20 mouse cellular contexts compared by ENCODE assay signal in the genomic region with DNA sequence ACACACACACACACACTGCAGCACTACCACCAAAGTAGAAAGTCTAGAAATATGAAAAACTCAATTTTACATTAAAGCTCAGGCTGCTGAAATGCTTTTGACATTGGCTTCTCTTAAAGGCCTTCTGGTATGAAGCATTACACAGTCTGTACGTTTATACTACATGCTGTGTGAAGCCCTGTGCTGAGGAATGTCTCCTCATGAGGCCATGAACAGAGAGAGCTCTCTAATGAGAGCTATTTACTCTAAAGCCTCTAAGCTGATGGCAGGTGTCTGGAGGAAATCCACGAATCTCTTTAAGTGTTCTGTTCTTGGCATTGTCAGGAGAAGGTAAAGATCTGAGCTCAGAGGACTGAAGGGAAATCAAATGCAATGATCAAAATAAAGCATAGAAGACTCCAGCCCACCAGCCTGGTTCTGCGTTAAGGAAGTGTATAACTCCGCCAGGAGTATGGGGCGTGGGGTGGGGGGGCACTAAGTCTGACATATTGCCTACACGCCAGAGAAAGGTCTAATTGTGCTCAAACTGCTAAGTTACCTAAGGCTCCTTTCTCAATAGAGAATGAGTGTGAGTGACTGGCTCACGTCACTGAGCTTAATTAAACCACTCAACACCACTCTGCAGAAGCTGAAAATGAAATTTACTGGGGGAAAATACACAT.
DNase-seq lines count a peak whose midpoint lies in the region; ATAC-seq and TF ChIP-seq lines count a peak whose summit lies in the region.
"Had no signal": no experiment of that assay in that cellular context is flagged by ENCODE, and none has a peak within 500 bp of the region (broad histone marks: within the 10 kb centered on the region; RNA-seq: fewer than 3 reads in every experiment).

No protein-coding gene starts in this region.

- no peaks in the 10 kb centered on the region for H3K4me1 ChIP-seq in forebrain, embryonic 13.5 days
- no peaks in the 10 kb centered on the region for H3K4me1 ChIP-seq in forebrain, embryonic 11.5 days (replicated peaks; ENCODE audit: control insufficient read depth, insufficient read depth, low read length)
- no peaks in the 10 kb centered on the region for H3K4me1 ChIP-seq in midbrain, postnatal 0 days (ENCODE audit: insufficient read depth, low read length)
- H3K4me1 ChIP-seq in midbrain, embryonic 13.5 days (replicated peaks), result no peaks in the 10 kb centered on the region
- H3K4me1 ChIP-seq in forebrain, embryonic 15.5 days, result peaks cover 10% of the 10 kb centered on the region
- peaks cover 9% of the 10 kb centered on the region for H3K4me1 ChIP-seq in limb, embryonic 13.5 days
- H3K4me1 ChIP-seq: embryonic facial prominence, embryonic 13.5 days; heart, embryonic 12.5 days; hindbrain, embryonic 10.5 days; intestine, embryonic 15.5 days had no signal

- no peak overlapping the region for H3K4me3 ChIP-seq in forebrain, embryonic 13.5 days
- H3K4me3 ChIP-seq in forebrain, embryonic 11.5 days (ENCODE audit: low read depth, low read length), result no peak overlapping the region
- no peak overlapping the region for H3K4me3 ChIP-seq in midbrain, postnatal 0 days (ENCODE audit: low read depth, low read length)
- H3K4me3 ChIP-seq in midbrain, embryonic 13.5 days (replicated peaks), result no peak overlapping the region
- H3K4me3 ChIP-seq in forebrain, embryonic 15.5 days, result no peak overlapping the region
- H3K4me3 ChIP-seq in limb, embryonic 13.5 days, result no peak overlapping the region
- H3K4me3 ChIP-seq: embryonic facial prominence, embryonic 13.5 days; gastrocnemius, adult 2 months; heart, embryonic 12.5 days; hindbrain, embryonic 10.5 days; intestine, embryonic 15.5 days had no signal

- ATAC-seq in forebrain, embryonic 13.5 days, result peak; percentile 78
- no peak for ATAC-seq in forebrain, embryonic 11.5 days (replicated peaks; ENCODE audit: low FRiP score)
- ATAC-seq in midbrain, postnatal 0 days (ENCODE audit: low FRiP score), result 0 out of 2 replicates have a peak, but pooled peaks have one; percentile 54
- no peak for ATAC-seq in midbrain, embryonic 13.5 days
- peak; percentile 85 for ATAC-seq in forebrain, embryonic 15.5 days (replicated peaks)
- peak; percentile 66; the same call in 1 of the 2 replicates for ATAC-seq in limb, embryonic 13.5 days (ENCODE audit: low FRiP score, low read depth)
- ATAC-seq: activated CD4-positive, CD25-positive, alpha-beta regulatory T cell, adult 4 months; intestine, embryonic 15.5 days; Patski had no signal

- H3K27ac ChIP-seq in forebrain, embryonic 13.5 days, result no peak overlapping the region
- H3K27ac ChIP-seq in forebrain, embryonic 11.5 days (ENCODE audit: low read depth, low read length), result no peak overlapping the region
- H3K27ac ChIP-seq in midbrain, postnatal 0 days (ENCODE audit: low read depth, low read length), result no peak overlapping the region
- no peak overlapping the region for H3K27ac ChIP-seq in midbrain, embryonic 13.5 days
- no peak overlapping the region for H3K27ac ChIP-seq in forebrain, embryonic 15.5 days (replicated peaks)
- peak overlapping the region; percentile 23; the same call in 1 of the 2 replicates for H3K27ac ChIP-seq in limb, embryonic 13.5 days
- H3K27ac ChIP-seq: embryonic facial prominence, embryonic 13.5 days; gastrocnemius, adult 2 months; hindbrain, embryonic 10.5 days; hindbrain, embryonic 14.5 days; intestine, embryonic 15.5 days had no signal

- no peak overlapping the region for H3K4me2 ChIP-seq in forebrain, embryonic 13.5 days
- H3K4me2 ChIP-seq in forebrain, embryonic 11.5 days (ENCODE audit: low read depth, low read length, severe bottlenecking), result no peak overlapping the region
- H3K4me2 ChIP-seq in midbrain, postnatal 0 days (ENCODE audit: low read depth, low read length, poor library complexity, severe bottlenecking), result no peak overlapping the region
- H3K4me2 ChIP-seq in midbrain, embryonic 13.5 days (replicated peaks), result no peak overlapping the region
- no peak overlapping the region for H3K4me2 ChIP-seq in forebrain, embryonic 15.5 days (replicated peaks)
- no peak overlapping the region for H3K4me2 ChIP-seq in limb, embryonic 13.5 days (replicated peaks)
- H3K4me2 ChIP-seq: embryonic facial prominence, embryonic 13.5 days; heart, embryonic 12.5 days; hindbrain, embryonic 14.5 days; intestine, embryonic 15.5 days had no signal

- H3K36me3 ChIP-seq in forebrain, embryonic 13.5 days (ENCODE audit: poor library complexity, severe bottlenecking), result no peaks in the 10 kb centered on the region
- no peaks in the 10 kb centered on the region for H3K36me3 ChIP-seq in forebrain, embryonic 11.5 days (ENCODE audit: control insufficient read depth, insufficient read depth, low read length)
- no peaks in the 10 kb centered on the region for H3K36me3 ChIP-seq in midbrain, postnatal 0 days (ENCODE audit: insufficient read depth, low read length)
- no peaks in the 10 kb centered on the region for H3K36me3 ChIP-seq in midbrain, embryonic 13.5 days
- H3K36me3 ChIP-seq in forebrain, embryonic 15.5 days, result no peaks in the 10 kb centered on the region
- H3K36me3 ChIP-seq in limb, embryonic 13.5 days, result no peaks in the 10 kb centered on the region
- H3K36me3 ChIP-seq: embryonic facial prominence, embryonic 13.5 days; heart, embryonic 12.5 days; hindbrain, embryonic 10.5 days; intestine, embryonic 15.5 days had no signal

- H3K27me3 ChIP-seq in forebrain, embryonic 13.5 days, result no peaks in the 10 kb centered on the region
- no peaks in the 10 kb centered on the region for H3K27me3 ChIP-seq in forebrain, embryonic 11.5 days (ENCODE audit: control insufficient read depth, insufficient read depth, low read length)
- H3K27me3 ChIP-seq in midbrain, postnatal 0 days (ENCODE audit: insufficient read depth, low read length), result no peaks in the 10 kb centered on the region
- H3K27me3 ChIP-seq in midbrain, embryonic 13.5 days, result no peaks in the 10 kb centered on the region
- H3K27me3 ChIP-seq in forebrain, embryonic 15.5 days, result no peaks in the 10 kb centered on the region
- no peaks in the 10 kb centered on the region for H3K27me3 ChIP-seq in limb, embryonic 13.5 days
- H3K27me3 ChIP-seq: CH12.LX; embryonic facial prominence, embryonic 13.5 days; heart, embryonic 12.5 days; intestine, embryonic 15.5 days had no signal

- TF ChIP-seq CTCF in midbrain, postnatal 0 days (IDR thresholded peaks at IDR 0.05), result no peak

- WGBS in forebrain, embryonic 13.5 days, result 34% methylated on average over 7 of the region's 7 CpGs
- 59% methylated on average over 7 of the region's 7 CpGs for WGBS in forebrain, embryonic 11.5 days
- 64% methylated on average over 7 of the region's 7 CpGs for WGBS in midbrain, postnatal 0 days
- WGBS in midbrain, embryonic 13.5 days, result 69% methylated on average over 7 of the region's 7 CpGs
- WGBS in forebrain, embryonic 15.5 days, result 23% methylated on average over 7 of the region's 7 CpGs
- 46% methylated on average over 7 of the region's 7 CpGs for WGBS in limb, embryonic 13.5 days

- H3K9me3 ChIP-seq in forebrain, embryonic 13.5 days (replicated peaks), result no peaks in the 10 kb centered on the region
- no peaks in the 10 kb centered on the region for H3K9me3 ChIP-seq in forebrain, embryonic 11.5 days (ENCODE audit: control insufficient read depth, low read length)
- H3K9me3 ChIP-seq in midbrain, postnatal 0 days (ENCODE audit: low read length), result no peaks in the 10 kb centered on the region
- H3K9me3 ChIP-seq in midbrain, embryonic 13.5 days, result no peaks in the 10 kb centered on the region
- no peaks in the 10 kb centered on the region for H3K9me3 ChIP-seq in forebrain, embryonic 15.5 days
- H3K9me3 ChIP-seq in limb, embryonic 13.5 days, result no peaks in the 10 kb centered on the region
- H3K9me3 ChIP-seq: embryonic facial prominence, embryonic 13.5 days; heart, embryonic 12.5 days; hindbrain, embryonic 10.5 days; intestine, embryonic 15.5 days had no signal

- DNase-seq in forebrain, embryonic 11.5 days (ENCODE audit: low spot score), result no peak
- DNase-seq in midbrain, postnatal 0 days (ENCODE audit: low spot score), result peak; percentile 12
- no peak for DNase-seq in left cerebral cortex, adult 11 months (ENCODE audit: low spot score)
- DNase-seq: adrenal gland, postnatal 14 days; cerebellum, adult 2 months; cerebellum, postnatal 14 days; gastrocnemius, adult 2 months; gastrocnemius, postnatal 25 days had no signal

- H3K9ac ChIP-seq in forebrain, embryonic 13.5 days, result no peak overlapping the region
- H3K9ac ChIP-seq in forebrain, embryonic 11.5 days (ENCODE audit: low read length), result no peak overlapping the region
- no peak overlapping the region for H3K9ac ChIP-seq in midbrain, postnatal 0 days (replicated peaks; ENCODE audit: low read length, poor library complexity, severe bottlenecking)
- no peak overlapping the region for H3K9ac ChIP-seq in midbrain, embryonic 13.5 days (replicated peaks)
- H3K9ac ChIP-seq in forebrain, embryonic 15.5 days (replicated peaks), result no peak overlapping the region
- H3K9ac ChIP-seq in limb, embryonic 13.5 days, result no peak overlapping the region
- H3K9ac ChIP-seq: embryonic facial prominence, embryonic 13.5 days; heart, embryonic 12.5 days; hindbrain, embryonic 14.5 days; intestine, embryonic 15.5 days had no signal

Comparison
In these comparisons a context has a peak if more than half of its experiments do, and no peak if none do; other contexts are left out.
1. ATAC-seq: peak in forebrain, embryonic 13.5 days (single experiment), midbrain, postnatal 0 days (single experiment), forebrain, embryonic 15.5 days (single experiment) and limb, embryonic 13.5 days (single experiment); none in forebrain, embryonic 11.5 days (single experiment) and midbrain, embryonic 13.5 days (single experiment).